Mouse (Mus musculus): ENCODE results near the gene Wipf2. TPM values are rescaled to one million over a fixed set of nuclear protein-coding genes. Genes with fewer than 3 reads are reported as not detected.
"Not testable (repeated sequence)": the region's sequence is repeated elsewhere in the genome, so short reads cannot be mapped to it uniquely, and the experiment has no call there.

The Wipf2 gene
- 8.1 and 10.4 TPM in 2 replicates for total RNA-seq (2014; rRNA removed)
- 3.5 and 3.7 TPM in 2 replicates for polyA plus RNA-seq (2015; fragmentation: Nextera tagmentation; extraction: Ambion mirVana)

DNA sequence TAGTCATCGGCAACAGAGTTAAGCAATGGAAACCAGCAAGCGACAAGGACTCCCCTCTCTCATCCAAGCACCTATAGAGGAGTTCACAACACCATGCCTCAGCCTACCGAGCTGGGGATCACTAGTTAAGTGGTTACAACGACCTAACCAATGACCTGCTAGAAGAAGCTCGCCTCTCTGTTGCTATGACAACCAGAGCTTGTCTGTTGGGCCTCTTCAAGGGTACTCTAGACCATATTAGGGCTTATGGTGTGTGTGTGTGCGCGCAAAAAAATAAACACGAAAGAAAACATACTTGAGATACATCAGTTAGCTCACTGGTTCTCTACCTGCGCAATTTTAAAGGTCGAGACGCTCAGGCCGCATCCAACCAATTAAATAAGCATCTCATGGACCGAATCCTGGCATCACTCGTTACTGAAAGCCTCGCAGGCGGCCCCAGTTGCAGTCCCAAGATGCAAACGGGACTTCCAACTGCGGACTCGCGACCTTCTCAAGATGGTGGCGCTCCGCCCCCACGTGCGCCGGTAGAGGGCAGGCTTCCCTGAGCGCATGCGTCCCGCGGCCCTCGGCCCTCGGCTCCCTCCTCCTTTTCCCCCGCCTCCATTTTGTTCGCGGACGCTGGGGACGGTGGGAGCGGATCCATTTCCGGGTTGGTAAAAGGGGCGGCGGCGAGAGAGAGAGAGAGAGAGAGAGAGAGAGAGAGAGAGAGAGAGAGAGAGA is at the start of gene Wipf2:
Gene Wipf2, plus strand, starts transcription at position 611 of the 723 bp plus-strand sequence.
- WGBS: 6% methylated on average over 37 of the region's 41 CpGs
- peak within 1 kb of the TSS; percentile 73 for H3K4me2 ChIP-seq (ENCODE audit: low read depth, low read length)
- peak within 1 kb of the TSS; percentile 88 for H3K27ac ChIP-seq
- ATAC-seq (peak; percentile 89), DNase-seq (ENCODE audit: low spot score) (peak; percentile 99)
- H3K9me3 ChIP-seq (ENCODE audit: low read length): no peaks in the 10 kb centered on the region
- H3K36me3 ChIP-seq (ENCODE audit: insufficient read depth, low read length): no peaks in the 10 kb centered on the region
- no peaks in the 10 kb centered on the region for H3K27me3 ChIP-seq (ENCODE audit: insufficient read depth, low read length)
- H3K9ac ChIP-seq (replicated peaks; ENCODE audit: low read length): peak within 1 kb of the TSS; percentile 64
- peaks cover 5% of the 10 kb centered on the region; the same call in 1 of the 2 replicates for H3K4me1 ChIP-seq (ENCODE audit: insufficient read depth, low read length)
- peak within 1 kb of the TSS; percentile 51 for H3K4me3 ChIP-seq (ENCODE audit: low read length)
- TF ChIP-seq CTCF (IDR thresholded peaks at IDR 0.05; ENCODE audit: low read depth): peak; percentile 82

DNA sequence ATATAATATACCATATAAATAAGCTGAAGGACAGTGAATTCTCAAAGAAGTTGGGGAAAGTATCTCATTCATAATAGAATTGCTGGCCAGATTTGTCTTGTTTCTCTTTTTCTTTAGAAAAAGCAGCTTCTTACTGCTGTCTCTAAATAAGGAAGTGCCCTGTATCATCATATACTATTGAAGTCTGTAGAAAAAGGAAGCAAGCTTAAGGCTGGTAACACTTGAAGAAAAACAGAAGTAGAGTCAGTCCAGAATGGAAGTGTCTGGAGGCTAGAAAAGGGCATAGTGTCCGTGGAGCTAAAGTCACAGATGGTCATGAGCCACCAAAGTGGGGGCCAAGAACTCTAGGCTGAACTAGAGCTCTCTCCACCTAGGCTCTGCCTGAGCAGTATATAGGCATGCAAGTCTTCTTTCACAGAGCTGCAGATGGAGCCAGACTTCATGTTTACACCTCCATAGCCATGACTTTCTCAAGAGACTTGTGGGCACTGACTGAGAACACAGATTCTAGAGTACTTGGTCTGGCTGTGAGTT is 46.7 kb upstream of the Wipf2 start:
- DNase-seq (ENCODE audit: low spot score): no peak
- WGBS: 100% methylated on average over 1 of the region's 1 CpGs
- no peak overlapping the region for H3K9ac ChIP-seq (replicated peaks; ENCODE audit: low read length)
- peaks cover 49% of the 10 kb centered on the region for H3K36me3 ChIP-seq (ENCODE audit: insufficient read depth, low read length)
- no peak overlapping the region for H3K4me3 ChIP-seq (ENCODE audit: low read length)
- TF ChIP-seq CTCF (IDR thresholded peaks at IDR 0.05; ENCODE audit: low read depth): no peak
- H3K4me2 ChIP-seq (ENCODE audit: low read depth, low read length): no peak overlapping the region
- no peak for ATAC-seq
- no peak overlapping the region for H3K27ac ChIP-seq
- no peaks in the 10 kb centered on the region for H3K4me1 ChIP-seq (ENCODE audit: insufficient read depth, low read length)
- H3K9me3 ChIP-seq (ENCODE audit: low read length): no peaks in the 10 kb centered on the region
- no peaks in the 10 kb centered on the region for H3K27me3 ChIP-seq (ENCODE audit: insufficient read depth, low read length)

DNA sequence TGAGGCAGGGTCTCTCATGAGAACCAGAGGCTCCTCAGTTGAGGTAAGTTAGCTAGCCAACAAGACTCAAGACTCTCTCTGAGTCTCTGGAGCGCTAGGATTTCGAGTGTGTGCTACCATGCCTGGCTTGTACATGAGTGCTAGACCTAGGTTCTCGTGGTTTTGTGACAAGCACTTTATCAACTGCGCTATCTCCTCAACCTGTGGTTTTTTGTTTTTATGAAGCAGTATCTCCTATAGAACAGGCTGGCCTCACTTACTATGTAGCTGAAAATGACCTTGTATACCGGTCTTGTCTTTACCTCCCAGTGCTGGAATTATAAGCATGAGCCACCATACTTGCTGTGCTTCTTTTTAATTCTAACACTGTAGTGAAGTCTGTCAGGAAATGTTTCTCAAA is 42.5 kb upstream of the Wipf2 start:
- no peak overlapping the region for H3K4me3 ChIP-seq (ENCODE audit: low read length)
- H3K9me3 ChIP-seq (ENCODE audit: low read length): no peaks in the 10 kb centered on the region
- TF ChIP-seq CTCF (IDR thresholded peaks at IDR 0.05; ENCODE audit: low read depth): no peak
- DNase-seq (ENCODE audit: low spot score): no peak
- H3K4me1 ChIP-seq (ENCODE audit: insufficient read depth, low read length): no peaks in the 10 kb centered on the region
- H3K9ac ChIP-seq (replicated peaks; ENCODE audit: low read length): no peak overlapping the region
- no peak for ATAC-seq
- peaks cover 50% of the 10 kb centered on the region for H3K36me3 ChIP-seq (ENCODE audit: insufficient read depth, low read length)
- H3K27ac ChIP-seq: no peak overlapping the region
- 96% methylated on average over 5 of the region's 5 CpGs for WGBS
- H3K27me3 ChIP-seq (ENCODE audit: insufficient read depth, low read length): no peaks in the 10 kb centered on the region
- no peak overlapping the region for H3K4me2 ChIP-seq (ENCODE audit: low read depth, low read length)

DNA sequence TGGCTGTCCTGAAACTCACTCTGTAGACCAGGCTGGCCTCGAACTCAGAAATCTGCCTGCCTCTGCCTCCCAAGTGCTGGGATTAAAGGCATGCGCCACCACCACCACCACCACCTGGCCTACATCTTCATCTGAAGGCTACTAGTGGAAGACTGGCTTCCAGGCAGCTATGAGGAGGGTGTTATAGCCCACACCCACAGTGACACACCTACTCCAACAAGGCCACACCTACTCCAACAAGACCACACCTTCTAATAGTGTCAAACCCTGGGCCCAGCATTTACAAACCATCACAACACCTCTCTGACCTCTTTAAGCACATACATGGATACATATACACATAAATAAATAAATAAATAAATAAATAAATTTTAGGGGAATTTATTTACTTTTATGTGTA is 37.4 kb upstream of the Wipf2 start:
- H3K36me3 ChIP-seq (ENCODE audit: insufficient read depth, low read length): peaks cover 60% of the 10 kb centered on the region
- H3K27me3 ChIP-seq (ENCODE audit: insufficient read depth, low read length); DNase-seq (ENCODE audit: low spot score); H3K4me1 ChIP-seq (ENCODE audit: insufficient read depth, low read length); H3K9me3 ChIP-seq (ENCODE audit: low read length); H3K9ac ChIP-seq (replicated peaks; ENCODE audit: low read length); H3K4me3 ChIP-seq (ENCODE audit: low read length); H3K27ac ChIP-seq; H3K4me2 ChIP-seq (ENCODE audit: low read depth, low read length); ATAC-seq: not testable (repeated sequence)
- WGBS: 100% methylated on average over 2 of the region's 2 CpGs

DNA sequence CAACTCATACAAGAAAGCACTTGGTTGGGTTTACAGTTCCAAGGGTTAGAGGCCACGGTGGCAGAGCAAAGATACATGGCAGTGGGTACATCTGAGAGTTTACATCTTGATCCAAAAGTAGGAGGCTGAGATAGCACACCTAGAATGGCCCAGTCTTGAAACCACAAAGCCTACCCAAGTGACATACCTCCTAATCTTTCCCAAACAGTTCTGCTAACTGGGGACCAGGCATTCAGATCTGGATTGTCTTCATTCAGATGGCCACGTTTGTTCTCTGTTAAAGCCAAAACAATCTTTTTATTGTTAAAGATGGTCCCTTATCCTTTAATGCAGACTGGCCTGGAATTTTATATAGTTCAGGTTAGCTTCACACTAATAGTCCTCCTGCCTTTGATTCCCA is 35.6 kb upstream of the Wipf2 start:
- Histone ChIP-seq H3K9ac (replicated peaks; ENCODE audit: low read length) (no peak overlapping the region), H3K4me3 (ENCODE audit: low read length) (no peak overlapping the region), H3K9me3 (ENCODE audit: low read length) (no peaks in the 10 kb centered on the region), H3K36me3 (ENCODE audit: insufficient read depth, low read length) (peaks cover 61% of the 10 kb centered on the region), H3K27ac (no peak overlapping the region), H3K4me1 (ENCODE audit: insufficient read depth, low read length) (no peaks in the 10 kb centered on the region), H3K27me3 (ENCODE audit: insufficient read depth, low read length) (no peaks in the 10 kb centered on the region), H3K4me2 (ENCODE audit: low read depth, low read length) (no peak overlapping the region)
- WGBS: 86% methylated on average over 2 of the region's 2 CpGs
- ATAC-seq (no peak), DNase-seq (ENCODE audit: low spot score) (no peak)
- TF ChIP-seq CTCF (IDR thresholded peaks at IDR 0.05; ENCODE audit: low read depth): no peak

DNA sequence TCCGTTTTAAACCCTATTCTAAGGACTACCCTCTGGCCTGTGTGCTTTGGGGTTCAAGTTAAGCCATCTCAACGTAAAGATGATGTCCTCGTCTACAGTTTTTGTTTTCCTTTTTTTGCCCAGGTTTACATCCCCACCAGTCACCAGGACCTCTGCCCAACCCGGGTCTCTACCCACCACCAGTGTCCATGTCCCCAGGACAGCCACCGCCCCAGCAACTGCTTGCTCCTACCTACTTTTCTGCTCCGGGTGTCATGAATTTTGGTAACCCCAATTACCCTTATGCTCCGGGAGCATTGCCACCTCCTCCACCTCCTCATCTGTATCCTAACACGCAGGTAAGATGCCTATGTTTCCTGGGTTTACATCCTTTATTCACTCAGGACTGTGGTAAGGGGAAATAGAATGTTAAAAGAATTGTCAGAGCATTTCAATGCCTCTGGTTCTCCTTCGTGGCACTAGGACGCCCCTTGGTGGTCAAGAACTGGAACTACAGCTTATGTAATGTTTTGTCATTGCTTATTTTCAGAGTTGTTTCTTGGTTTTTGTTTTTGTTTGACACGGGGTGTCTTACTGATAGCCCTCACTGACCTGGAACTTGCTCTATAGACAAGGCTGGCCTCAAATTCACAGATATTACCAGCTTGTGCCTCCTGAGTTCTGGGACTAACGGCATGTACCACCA is 34.2 kb upstream of the Wipf2 start:
- Histone ChIP-seq H3K4me2 (ENCODE audit: low read depth, low read length) (no peak overlapping the region), H3K27ac (no peak overlapping the region), H3K27me3 (ENCODE audit: insufficient read depth, low read length) (no peaks in the 10 kb centered on the region), H3K9ac (replicated peaks; ENCODE audit: low read length) (no peak overlapping the region), H3K4me3 (ENCODE audit: low read length) (no peak overlapping the region), H3K9me3 (ENCODE audit: low read length) (no peaks in the 10 kb centered on the region), H3K4me1 (ENCODE audit: insufficient read depth, low read length) (no peaks in the 10 kb centered on the region), H3K36me3 (ENCODE audit: insufficient read depth, low read length) (peaks cover 63% of the 10 kb centered on the region)
- peak; percentile 79 for TF ChIP-seq CTCF (IDR thresholded peaks at IDR 0.05; ENCODE audit: low read depth)
- ATAC-seq: 0 out of 2 replicates have a peak, but pooled peaks have one; percentile 18
- peak; percentile 63 for DNase-seq (ENCODE audit: low spot score)
- WGBS: 71% methylated on average over 12 of the region's 12 CpGs
